Mouse (Mus musculus): ENCODE measurements at regions not wholly inside any gene's neighbourhood (a gene's known extent, or its start where the extent isn't known, plus 50 kb on each side); places are given as distances from the start of the nearest gene placed in this dataset.

GRCm38 (mm10) chr5:50820674-50821073 lies 746.9 kb downstream of the Ppargc1a start:
- no peak for DNase-seq (ENCODE audit: low spot score in 2 of 2)

GRCm38 (mm10) chr5:50819959-50820358 lies 747.6 kb downstream of the Ppargc1a start:
- no peak for DNase-seq (ENCODE audit: low spot score in 2 of 2)

- no peak for DNase-seq (ENCODE audit: low spot score in 2 of 2)
Observed at GRCm38 (mm10) chr5:50795310-50795709, 736.5 kb upstream of the Adgra3 start.

- DNase-seq (ENCODE audit: low spot score in 2 of 2), result no peak
Observed at GRCm38 (mm10) chr5:50794453-50795169, 735.8 kb upstream of the Adgra3 start.

- DNase-seq (ENCODE audit: low spot score in 2 of 2), result no peak
Observed at GRCm38 (mm10) chr5:50793558-50793957, 734.8 kb upstream of the Adgra3 start.

GRCm38 (mm10) chr5:50785273-50785672 lies 726.5 kb upstream of the Adgra3 start:
- DNase-seq (ENCODE audit: low spot score in 2 of 2), result no peak

GRCm38 (mm10) chr5:50779138-50779537 lies 720.3 kb upstream of the Adgra3 start:
- DNase-seq (ENCODE audit: low spot score in 2 of 2), result no peak

- no peak for DNase-seq (ENCODE audit: low spot score in 2 of 2)
Observed at GRCm38 (mm10) chr5:50778221-50778620, 719.4 kb upstream of the Adgra3 start.

GRCm38 (mm10) chr5:50762261-50762660 lies 703.5 kb upstream of the Adgra3 start:
- DNase-seq (ENCODE audit: low spot score in 2 of 2), result no peak

GRCm38 (mm10) chr5:50760386-50760785 lies 701.6 kb upstream of the Adgra3 start:
- no peak for DNase-seq (ENCODE audit: low spot score in 2 of 2)

GRCm38 (mm10) chr5:50752766-50753165 lies 694.0 kb upstream of the Adgra3 start:
- DNase-seq (ENCODE audit: low spot score in 2 of 2), result peak in 1 of 2 experiments; percentile 16

- no peak for DNase-seq (ENCODE audit: low spot score in 2 of 2)
Observed at GRCm38 (mm10) chr5:50751358-50751757, 692.6 kb upstream of the Adgra3 start.

- no peak for DNase-seq (ENCODE audit: low spot score in 2 of 2)
Observed at GRCm38 (mm10) chr5:50743030-50743429, 684.2 kb upstream of the Adgra3 start.

- DNase-seq (ENCODE audit: low spot score in 2 of 2), result no peak
Observed at GRCm38 (mm10) chr5:50733711-50734110, 674.9 kb upstream of the Adgra3 start.

- no peak for DNase-seq (ENCODE audit: low spot score in 2 of 2)
Observed at GRCm38 (mm10) chr5:50728337-50729003, 669.7 kb upstream of the Adgra3 start.

GRCm38 (mm10) chr5:50706945-50707663 lies 648.3 kb upstream of the Adgra3 start:
- no peak for DNase-seq (ENCODE audit: low spot score in 2 of 2)

GRCm38 (mm10) chr5:50698084-50698483 lies 639.3 kb upstream of the Adgra3 start:
- DNase-seq (ENCODE audit: low spot score in 2 of 2), result no peak

GRCm38 (mm10) chr5:50697588-50697987 lies 638.8 kb upstream of the Adgra3 start:
- no peak for DNase-seq (ENCODE audit: low spot score in 2 of 2)

- no peak for DNase-seq (ENCODE audit: low spot score in 2 of 2)
Observed at GRCm38 (mm10) chr5:50688362-50688761, 629.6 kb upstream of the Adgra3 start.

- DNase-seq (ENCODE audit: low spot score in 2 of 2), result no peak
Observed at GRCm38 (mm10) chr5:50683966-50684365, 625.2 kb upstream of the Adgra3 start.

- DNase-seq (ENCODE audit: low spot score in 2 of 2), result no peak
Observed at GRCm38 (mm10) chr5:50636539-50636938, 577.7 kb upstream of the Adgra3 start.

- no peak for DNase-seq (ENCODE audit: low spot score in 2 of 2)
Observed at GRCm38 (mm10) chr5:50626648-50627047, 567.8 kb upstream of the Adgra3 start.

- no peak for DNase-seq (ENCODE audit: low spot score in 2 of 2)
Observed at GRCm38 (mm10) chr5:50624206-50624605, 565.4 kb upstream of the Adgra3 start.
